Mouse (Mus musculus) ES-E14 (cell line): ENCODE measurements at regions not wholly inside any gene's neighbourhood (a gene's known extent, or its start where the extent isn't known, plus 50 kb on each side); places are given as distances from the start of the nearest gene placed in this dataset.

Experiments used
- CHD2 ChIP-seq: IDR thresholded peaks from 2 replicates; pipeline ENCODE4 v1.6.1; 2014; ENCODE audit warnings: mild to moderate bottlenecking, low read depth, low read length, inconsistent platforms
- HCFC1 ChIP-seq: IDR thresholded peaks from 2 replicates; pipeline ENCODE4 v1.6.1; 2012; ENCODE audit warnings: low read length, inconsistent platforms, borderline replicate concordance; ENCODE audit not compliant: insufficient read depth
- MAFK ChIP-seq: IDR thresholded peaks from 2 replicates; pipeline ENCODE4 v1.6.1; 2014; ENCODE audit warnings: mild to moderate bottlenecking, low read depth, low read length, inconsistent platforms; ENCODE audit not compliant: insufficient read depth
- ZC3H11A ChIP-seq: IDR thresholded peaks from 2 replicates; pipeline ENCODE4 v1.6.1; 2012; ENCODE audit warnings: low read depth, mild to moderate bottlenecking, inconsistent platforms, low read length, borderline replicate concordance
- ZNF384 ChIP-seq: IDR thresholded peaks from 2 replicates; pipeline ENCODE4 v1.6.1; 2012; ENCODE audit warnings: low read depth, low read length, inconsistent platforms

DNA sequence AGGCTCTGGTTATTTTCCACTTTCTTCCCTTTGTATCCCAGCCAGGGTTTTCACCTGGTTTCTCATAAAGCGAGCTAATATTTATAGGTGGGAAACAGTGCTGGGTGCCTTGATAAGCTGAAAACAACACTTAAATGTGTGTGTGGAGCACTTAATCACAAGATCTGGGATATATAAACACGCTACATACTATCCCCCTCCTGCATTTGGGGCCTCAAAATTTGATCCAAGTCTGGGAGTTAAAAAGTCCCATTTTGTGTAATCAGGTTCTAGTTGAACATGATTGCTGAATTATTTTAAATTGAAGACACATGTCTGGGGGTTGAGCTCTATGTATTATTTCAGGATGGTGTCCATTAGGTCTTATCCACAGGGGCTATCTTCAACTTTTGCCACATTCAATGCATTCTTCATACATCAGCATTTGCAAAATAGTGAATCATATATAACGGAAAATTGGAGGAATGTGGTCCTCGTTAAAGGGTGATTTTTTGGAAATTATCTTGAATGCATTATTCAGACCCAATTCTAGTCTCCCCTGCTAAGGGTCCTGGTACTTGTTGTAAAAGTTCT, 303.2 kb upstream of the Npvf start:
- TF ChIP-seq CHD2 (no peak), ZC3H11A (no peak), MAFK (no peak), ZNF384 (no peak), HCFC1 (no peak)
